Mouse (Mus musculus): ENCODE data around the gene Fzd5.

Fzd5 gene

GRCm38 (mm10) chr1:64683039-64683438 lies 54.5 kb downstream of the Fzd5 start:
- no peak for DNase-seq

GRCm38 (mm10) chr1:64681499-64681898 lies 56.1 kb downstream of the Fzd5 start:
- DNase-seq = no peak

Measured in kidney, postnatal 14 days (tissue).